Mouse (Mus musculus) adrenal gland, adult 8-10 months (tissue): Measurements from ENCODE around the gene Ctrc. TPM values are rescaled to one million over a fixed set of nuclear protein-coding genes. Genes with fewer than 3 reads are reported as not detected.
"Not testable (repeated sequence)": the region's sequence is repeated elsewhere in the genome, so short reads cannot be mapped to it uniquely, and the experiment has no call there.

Experiments used
- DNase-seq: peaks from one replicate; pipeline ENCODE4 v3.0.0; 2022
- total RNA-seq, 4 experiments: library from RNA; stranded (reverse); gene quantifications; 2 replicates each; pipeline ENCODE4 v1.2.4; 2022

Gene Ctrc
- total RNA-seq, 4 experiments from 2014 or later: not detected

- DNase-seq: no peak
Measured at GRCm38 (mm10) chr4:141784835-141785234, 61.3 kb downstream of the Ctrc start.

DNA sequence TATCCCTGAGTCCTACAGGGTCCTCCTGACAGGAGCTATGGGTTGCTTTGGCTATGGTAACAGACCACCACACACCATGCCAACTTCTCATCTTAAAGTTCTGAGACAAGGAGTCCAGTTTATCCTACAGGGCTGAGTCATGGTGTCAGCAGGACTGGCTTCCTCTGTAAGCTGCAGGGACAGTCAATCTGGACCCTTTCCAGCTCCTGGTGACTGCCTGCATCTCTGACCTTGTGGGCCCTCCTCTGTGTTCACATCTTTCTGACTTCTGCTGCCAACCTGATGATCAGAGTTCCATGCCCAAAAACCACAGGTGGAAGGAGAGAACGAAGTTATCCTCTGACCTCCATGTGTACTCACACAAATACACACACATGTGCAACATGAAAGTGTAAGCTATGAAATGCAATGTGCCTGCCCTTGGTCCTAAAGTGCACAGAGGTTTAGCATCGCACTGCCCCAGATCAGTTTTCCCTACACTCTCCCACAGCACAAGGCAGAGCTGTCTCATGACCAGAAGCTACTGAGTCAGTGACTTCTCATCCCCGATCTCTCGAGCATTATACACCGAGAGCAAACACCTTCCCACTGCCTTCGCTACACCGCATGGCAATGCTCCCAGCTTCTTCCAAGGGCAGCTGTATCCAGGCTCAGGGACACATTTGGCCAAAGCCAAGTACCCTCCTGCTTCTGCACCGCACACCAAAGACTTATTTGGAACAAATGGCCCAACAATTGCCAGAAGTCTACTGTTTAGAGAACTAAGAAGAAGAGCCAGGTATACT lies 64.8 kb downstream of the Ctrc start:
- peak; percentile 74 for DNase-seq

DNA sequence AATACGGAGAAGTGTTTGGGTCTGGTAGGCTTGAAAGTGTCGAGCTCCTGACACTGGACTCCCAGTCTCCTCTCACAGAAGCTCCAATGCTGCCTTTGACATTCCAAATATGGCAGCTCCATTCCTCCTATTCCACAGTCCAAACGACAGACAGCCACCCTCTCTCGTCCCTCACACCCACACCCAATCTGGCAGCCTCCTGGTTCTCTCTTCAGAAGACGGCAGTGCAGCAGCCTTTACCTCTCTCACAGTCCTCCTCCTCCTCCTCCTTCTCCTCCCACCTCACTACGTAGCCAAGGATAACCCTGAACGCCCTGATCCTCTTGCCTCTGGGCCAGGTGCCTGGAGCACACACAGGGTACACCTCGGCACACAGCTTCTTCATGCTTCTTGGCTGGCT lies 66.3 kb downstream of the Ctrc start:
- DNase-seq: no peak

GRCm38 (mm10) chr4:141773019-141773418 lies 73.1 kb downstream of the Ctrc start:
- not testable (repeated sequence) for DNase-seq

GRCm38 (mm10) chr4:141771823-141772222 lies 74.3 kb downstream of the Ctrc start:
- DNase-seq: no peak

DNA sequence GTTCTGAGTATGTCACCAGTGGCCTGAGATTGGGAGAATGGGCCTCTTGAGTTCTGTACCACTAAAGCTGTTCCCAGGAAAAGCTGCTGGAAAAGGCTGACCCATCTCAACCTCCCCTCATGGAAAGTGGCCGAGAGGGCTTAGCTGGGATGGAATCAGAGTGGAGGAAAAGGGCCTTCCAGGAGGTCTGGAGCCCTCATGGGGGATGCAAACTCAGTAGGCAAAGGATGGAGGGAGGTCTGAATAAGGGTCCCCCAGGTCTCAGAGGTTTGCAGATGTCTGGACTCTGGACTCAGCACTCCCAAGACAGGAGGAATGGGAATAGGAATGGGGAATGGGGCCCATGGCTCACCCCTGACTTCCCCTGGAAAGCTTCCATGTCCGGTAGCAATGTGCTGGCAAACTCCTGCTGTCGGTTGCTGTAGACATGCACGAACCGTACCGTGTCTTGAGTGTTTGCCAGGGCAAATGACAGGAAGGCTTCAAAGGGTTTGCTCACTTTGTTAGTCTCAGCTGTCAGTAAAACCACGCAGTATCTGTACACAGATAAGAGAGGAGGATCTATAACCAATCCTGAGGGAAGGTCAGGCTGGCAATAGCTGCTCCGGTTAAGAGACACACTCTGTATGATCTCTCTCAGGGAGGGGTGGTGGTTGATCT lies 76.5 kb downstream of the Ctrc start:
- no peak for DNase-seq

- no peak for DNase-seq
Measured at GRCm38 (mm10) chr4:141767353-141768036, 78.7 kb downstream of the Ctrc start.

- DNase-seq: no peak
Measured at GRCm38 (mm10) chr4:141766668-141767352, 79.3 kb downstream of the Ctrc start.

DNA sequence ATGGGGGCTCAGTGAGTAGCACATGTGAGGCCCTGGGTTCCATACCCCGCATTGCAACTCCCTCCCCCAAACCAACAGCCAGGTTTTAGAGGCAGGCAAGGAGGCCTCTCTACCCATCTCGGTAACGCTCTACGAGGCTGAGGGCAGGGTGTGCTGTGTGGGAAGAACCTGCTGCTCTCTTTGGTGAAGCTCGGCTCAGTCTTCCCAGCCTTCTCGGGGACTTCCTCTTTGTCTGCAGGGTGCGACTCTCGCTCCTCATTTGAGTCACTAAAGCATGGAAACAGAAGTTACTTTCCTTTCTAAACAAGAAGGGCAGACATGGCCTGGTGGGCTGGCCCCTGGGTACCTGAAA lies 79.9 kb downstream of the Ctrc start:
- no peak for DNase-seq

- DNase-seq: no peak
Measured at GRCm38 (mm10) chr4:141765008-141765407, 81.2 kb downstream of the Ctrc start.

Other genes with a start within 250 kb of the Ctrc start
- gene Fblim1, start 240.3 kb downstream of the Ctrc start, total RNA-seq: 10 to 100 TPM; 10.2 to 21.0 (median 17.6) TPM
- 1 to 10 TPM; 1.1 to 2.7 (median 2.1) TPM for gene Tmem82, start 227.7 kb downstream of the Ctrc start, total RNA-seq
- gene Slc25a34, start 222.5 kb downstream of the Ctrc start, total RNA-seq: 1 to 10 TPM; 1.3 to 5.1 (median 2.6) TPM
- 10 to 100 TPM; 64.3 to 87.0 (median 76.1) TPM for gene Plekhm2, start 181.5 kb downstream of the Ctrc start, total RNA-seq
- gene Rsc1a1, start 160.8 kb downstream of the Ctrc start, total RNA-seq: 1 to 10 TPM in 1 of 4 experiments, not detected in 3; 3.7 TPM
- 10 to 100 TPM; 49.4 to 67.9 (median 54.0) TPM for gene Ddi2, start 122.9 kb downstream of the Ctrc start, total RNA-seq
- gene Agmat, start 99.7 kb downstream of the Ctrc start, total RNA-seq: 10 to 100 TPM in 3 of 4 experiments, 1 to 10 TPM in 1; 9.4 to 59.0 (median 32.8) TPM
- 10 to 100 TPM; 28.1 to 36.3 (median 32.7) TPM for gene Dnajc16, start 55.4 kb downstream of the Ctrc start, total RNA-seq
- 10 to 100 TPM; 21.4 to 29.4 (median 26.5) TPM for gene Casp9, start 52.7 kb downstream of the Ctrc start, total RNA-seq
- not detected for gene Cela2a, start 20.2 kb downstream of the Ctrc start, total RNA-seq
- gene Efhd2, start 28.6 kb upstream of the Ctrc start, total RNA-seq: 10 to 100 TPM; 32.2 to 38.0 (median 35.7) TPM
- 1 to 10 TPM in 2 of 4 experiments, under 1 TPM in 2; 0.32 to 1.9 (median 1.1) TPM for gene Fhad1, start 168.7 kb upstream of the Ctrc start, total RNA-seq
- gene Tmem51, start 237.9 kb upstream of the Ctrc start, total RNA-seq: 1 to 10 TPM; 3.6 to 5.7 (median 4.7) TPM